ENCODE assay signal across 8 mouse cellular contexts in the genomic region with DNA sequence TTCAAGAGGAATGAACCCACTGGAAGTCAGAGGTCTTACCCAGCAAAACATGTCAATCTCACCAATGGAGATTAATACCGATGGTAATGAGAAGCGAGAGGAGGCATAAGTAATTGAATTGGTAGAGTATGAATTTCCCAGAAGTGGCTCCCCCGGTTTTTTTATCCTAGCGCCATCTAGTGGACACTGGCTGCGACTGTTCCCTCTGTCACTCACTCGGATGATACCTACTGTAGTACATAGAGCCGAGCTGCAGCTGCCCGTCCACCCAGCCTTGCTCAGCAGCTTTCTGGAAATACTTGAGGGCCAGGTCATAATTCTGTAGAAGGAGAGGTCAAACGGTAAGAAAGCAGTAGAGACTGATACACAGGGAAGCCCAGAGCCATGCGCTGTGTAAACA. TPM values are rescaled to one million over a fixed set of nuclear protein-coding genes. Genes with fewer than 3 reads are reported as not detected.
DNase-seq lines count a peak whose midpoint lies in the region; ATAC-seq lines count a peak whose summit lies in the region.

No protein-coding gene starts in this region.

- H3K9ac ChIP-seq in forebrain, embryonic 13.5 days, result no peak overlapping the region

- H3K27ac ChIP-seq in forebrain, embryonic 13.5 days, result no peak overlapping the region

- peak; percentile 56 to 85 for DNase-seq in adrenal gland, adult (ENCODE audit: inconsistent age in 2 of 2, low spot score in 1 of 2)
- DNase-seq in adrenal gland, adult 8-10 months, result no peak
- peak; percentile 46 for DNase-seq in c-Kit-positive CD71-positive TER-119-negative erythroid progenitor cells, embryonic 14.5 days (ENCODE audit: low read depth)
- DNase-seq in left cerebral cortex, postnatal 10 days (ENCODE audit: extremely low spot score in 1 of 2, low spot score in 2 of 2), result peak; percentile 33 to 50
- DNase-seq in mesoderm, embryonic 11.5 days (ENCODE audit: low read depth, low spot score), result peak; percentile 72
- peak; percentile 57 for DNase-seq in right cerebral cortex, postnatal 4 days

- peak; percentile 87 for ATAC-seq in forebrain, embryonic 13.5 days
- ATAC-seq in inflammation-experienced regulatory T-cells, adult 6 months, result peak; percentile 75

- 25% methylated on average over 10 of the region's 10 CpGs for WGBS in forebrain, embryonic 13.5 days

- no peak overlapping the region for H3K4me2 ChIP-seq in forebrain, embryonic 13.5 days

- no peaks in the 10 kb centered on the region for H3K9me3 ChIP-seq in forebrain, embryonic 13.5 days (replicated peaks)

- H3K4me3 ChIP-seq in forebrain, embryonic 13.5 days, result no peak overlapping the region

- no peaks in the 10 kb centered on the region for H3K27me3 ChIP-seq in forebrain, embryonic 13.5 days

- H3K36me3 ChIP-seq in forebrain, embryonic 13.5 days (ENCODE audit: poor library complexity, severe bottlenecking), result peaks cover 81% of the 10 kb centered on the region

- intact Hi-C loops in left cerebral cortex, postnatal 10 days (cut with DNase I), result no loop called here

- no peaks in the 10 kb centered on the region for H3K4me1 ChIP-seq in forebrain, embryonic 13.5 days

RNA-seq across cellular contexts. Expression of gene Ston2, which starts 27.8 kb away (rescaled TPM):
- 10 to 100 TPM in 1 of 4 experiments, 1 to 10 TPM in 3; 4.6 to 10.7 (median 7.1) TPM for total RNA-seq in adrenal gland, adult 8-10 months (2022)
- polyA plus RNA-seq in forebrain, embryonic 13.5 days (2015; fragmentation: Nextera tagmentation; extraction: Ambion mirVana), result 10.5 and 13.2 TPM in 2 replicates
- polyA plus RNA-seq in inflammation-experienced regulatory T-cells, adult 6 months (2017; shearing (Covaris generic)), result 1 to 10 TPM in 1 of 3 experiments, under 1 TPM in 2; 0.69 to 2.0 (median 0.82) TPM
- 10 to 100 TPM; 13.9 to 15.6 TPM for total RNA-seq in left cerebral cortex, postnatal 10 days (2021)

RNA-seq across cellular contexts. Expression of gene Sel1l, which starts 33.0 kb away (rescaled TPM):
- total RNA-seq in adrenal gland, adult 8-10 months (2022), result 100 to 1,000 TPM; 163 to 182 (median 168) TPM
- polyA plus RNA-seq in forebrain, embryonic 13.5 days (2015; fragmentation: Nextera tagmentation; extraction: Ambion mirVana), result 93.4 and 95.3 TPM in 2 replicates
- polyA plus RNA-seq in inflammation-experienced regulatory T-cells, adult 6 months (2017; shearing (Covaris generic)), result 10 to 100 TPM; 53.0 to 60.6 (median 54.4) TPM
- 100 to 1,000 TPM; 129 to 132 TPM for total RNA-seq in left cerebral cortex, postnatal 10 days (2021)
